Mouse (Mus musculus) olfactory bulb, adult 2 months (tissue): ENCODE measurements around the gene Lypd6b.

Experiments
- CTCF ChIP-seq: fragments of 200-500 bp; IDR thresholded peaks from 2 replicates; pipeline ENCODE4 v1.5.1; 2012; ENCODE audit warnings: low read depth, mild to moderate bottlenecking, low read length, moderate library complexity; ENCODE audit not compliant: insufficient read depth
- POLR2A ChIP-seq: fragments of 200-500 bp; IDR thresholded peaks from 2 replicates; pipeline ENCODE4 v1.6.1; 2012; ENCODE audit warnings: mild to moderate bottlenecking, low read depth, low read length, moderate library complexity; ENCODE audit not compliant: insufficient read depth

- TF ChIP-seq CTCF (no peak), POLR2A (no peak)
These were observed 53.1 kb downstream of the Lypd6b start for GRCm38 (mm10) chr2:49840573-49840972.
